Mouse (Mus musculus): ENCODE measurements around the gene Pnpo.

DNA sequence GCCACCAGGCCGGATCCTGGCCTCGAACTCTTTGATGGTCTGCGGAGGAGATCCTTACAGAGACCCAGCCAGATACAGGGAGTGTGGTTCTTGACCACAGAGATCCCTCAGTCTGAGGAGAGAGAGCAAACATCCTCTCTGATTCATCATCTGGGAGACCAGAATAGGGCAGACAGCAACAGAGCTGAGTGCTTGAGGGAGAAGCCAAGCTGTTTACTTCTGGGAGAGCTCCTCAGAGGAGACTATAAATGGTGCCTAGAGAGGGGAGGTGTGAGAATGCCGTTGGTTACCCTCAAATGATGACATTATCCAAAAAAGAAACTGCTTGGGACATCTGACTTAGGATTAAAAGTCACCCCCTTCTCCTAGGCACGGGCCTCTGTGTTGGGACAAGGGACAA is 47.7 kb upstream of the Pnpo start:
- TF ChIP-seq CEBPB (IDR thresholded peaks at IDR 0.05; ENCODE audit: insufficient read depth, poor library complexity, severe bottlenecking) (no peak), USF1 (IDR thresholded peaks at IDR 0.05; ENCODE audit: low read depth) (no peak), TCF12 (IDR thresholded peaks at IDR 0.05; ENCODE audit: insufficient read depth, poor library complexity, severe bottlenecking) (no peak), MAX (IDR thresholded peaks at IDR 0.05; ENCODE audit: low read depth) (no peak), POLR2A (IDR thresholded peaks at IDR 0.05; ENCODE audit: insufficient read length, low read depth) (no peak), E2F4 (IDR thresholded peaks at IDR 0.05; ENCODE audit: insufficient read depth) (no peak), MYOD1 (IDR thresholded peaks at IDR 0.05; ENCODE audit: control insufficient read depth in 1 of 3, insufficient read length in 2 of 3, low read depth in 2 of 3) (no peak), POLR2AphosphoS2 (IDR thresholded peaks at IDR 0.05; ENCODE audit: insufficient read length, low read depth) (no peak)
